Mouse (Mus musculus): ENCODE measurements around the gene Mgam.
"Not testable (repeated sequence)": the region's sequence is repeated elsewhere in the genome, so short reads cannot be mapped to it uniquely, and the experiment has no call there.

The Mgam gene

DNA sequence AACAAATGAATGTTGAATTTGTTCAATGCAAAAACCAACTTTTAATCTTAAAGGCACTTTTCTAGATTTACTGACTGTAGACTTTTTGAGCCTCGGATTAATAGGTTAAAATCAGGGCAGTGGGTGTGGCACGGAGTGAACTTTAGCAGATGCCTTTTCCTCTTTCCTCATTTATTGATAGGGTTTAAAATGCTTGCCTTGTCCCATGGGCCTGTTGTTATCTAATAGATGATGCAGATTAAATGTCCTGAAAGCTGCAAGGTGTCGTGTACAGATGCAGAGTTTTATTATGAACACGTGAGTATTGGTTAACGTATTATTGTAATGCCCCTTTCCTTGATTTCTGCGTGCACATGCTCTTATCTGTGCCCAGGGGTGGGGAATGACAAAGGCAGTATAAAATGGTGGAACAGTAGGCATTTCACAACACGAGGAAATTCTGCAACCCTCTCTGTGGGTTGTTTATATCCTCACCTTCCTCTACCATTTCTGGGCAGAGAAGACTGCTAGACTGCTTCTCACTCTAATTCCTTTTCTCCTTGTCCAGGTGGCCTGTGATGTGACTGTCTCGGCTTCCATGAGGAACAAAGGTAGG, at the start of gene Mgam:
Gene Mgam (plus strand): TSS at position 426 of the 595 bp plus-strand sequence.
- no peak for DNase-seq

GRCm38 (mm10) chr6:40584336-40584735, 44.3 kb upstream of the Mgam start:
- no peak for DNase-seq

DNA sequence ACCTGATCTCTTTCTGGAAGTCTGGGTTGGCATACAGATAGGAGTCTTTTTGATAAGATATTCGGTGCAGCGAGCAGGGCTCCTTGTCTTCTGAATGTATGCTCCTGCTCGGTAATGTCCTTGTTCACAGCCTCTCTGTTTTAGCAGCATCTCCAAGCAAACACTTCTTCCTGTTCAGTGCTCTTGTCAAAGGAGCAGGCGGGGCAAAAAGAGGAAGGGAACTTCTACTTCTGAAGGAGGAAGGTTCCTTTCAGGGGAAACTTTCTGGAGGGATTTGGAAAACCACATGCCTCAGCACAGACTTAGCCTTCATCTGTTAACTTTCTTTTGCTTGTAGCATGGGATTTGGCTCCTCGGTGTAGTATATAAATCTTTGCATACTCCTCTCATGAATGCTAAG, 43.0 kb upstream of the Mgam start, which contains the start of gene Clec5a:
Gene Clec5a (minus strand): TSS at position 177 of the 400 bp plus-strand sequence.
- no peak for DNase-seq

GRCm38 (mm10) chr6:40588346-40588745, 40.3 kb upstream of the Mgam start:
- no peak for DNase-seq

- DNase-seq = no peak
Measured at GRCm38 (mm10) chr6:40594804-40595550, 33.7 kb upstream of the Mgam start.

GRCm38 (mm10) chr6:40598546-40598945, 30.1 kb upstream of the Mgam start:
- not testable (repeated sequence) for DNase-seq

GRCm38 (mm10) chr6:40607431-40607830, 21.2 kb upstream of the Mgam start:
- no peak for DNase-seq

DNA sequence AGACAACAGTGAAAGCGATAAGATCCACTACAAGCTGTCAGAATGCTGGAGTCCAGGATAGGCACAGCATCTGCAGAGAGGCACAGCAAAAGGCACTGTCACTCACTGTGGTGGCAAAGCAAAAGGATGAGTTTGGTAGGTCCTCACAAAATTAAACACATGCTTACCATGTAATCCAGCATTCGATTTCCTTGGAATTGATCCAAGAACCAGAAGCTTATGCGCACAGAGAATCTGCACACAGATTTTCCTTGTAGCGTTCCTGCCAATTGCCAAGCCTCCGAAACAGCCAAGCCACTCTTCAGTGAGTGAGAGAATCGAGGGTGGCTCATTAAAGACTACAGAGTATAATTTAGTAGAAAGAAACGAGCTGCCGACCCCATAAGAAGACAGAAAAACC, 18.4 kb upstream of the Mgam start:
- no peak for DNase-seq

- no peak for DNase-seq
Measured at GRCm38 (mm10) chr6:40613260-40613852, 15.3 kb upstream of the Mgam start, which contains the start of gene Tas2r138. Gene Tas2r138, minus strand, starts transcription at chr6:40613310.

GRCm38 (mm10) chr6:40617965-40618364, 10.7 kb upstream of the Mgam start:
- DNase-seq = peak; percentile 57 to 84

DNA sequence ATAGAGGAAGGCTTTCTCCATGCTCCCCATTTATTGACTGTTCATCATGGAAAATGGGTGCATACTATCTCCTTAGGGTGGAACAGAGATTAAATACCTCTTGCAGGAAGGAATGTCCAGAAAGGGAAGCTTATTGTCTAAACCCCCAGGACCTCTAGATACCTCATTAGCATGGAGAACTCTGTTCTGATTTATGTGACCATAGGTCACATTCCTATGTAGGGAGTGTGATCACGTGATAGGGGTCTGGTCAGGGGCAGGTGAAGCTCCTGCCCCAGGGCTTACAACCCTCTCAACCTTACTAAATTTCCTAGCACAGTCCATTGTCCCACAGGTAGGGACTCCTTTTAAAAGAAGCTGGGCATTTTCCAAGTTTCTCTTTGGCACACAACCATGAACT, 2.5 kb upstream of the Mgam start:
- peak; percentile 5 to 18 for DNase-seq

GRCm38 (mm10) chr6:40634640-40635071, 6.0 kb downstream of the Mgam start:
- DNase-seq = peak; percentile 41 to 71

DNA sequence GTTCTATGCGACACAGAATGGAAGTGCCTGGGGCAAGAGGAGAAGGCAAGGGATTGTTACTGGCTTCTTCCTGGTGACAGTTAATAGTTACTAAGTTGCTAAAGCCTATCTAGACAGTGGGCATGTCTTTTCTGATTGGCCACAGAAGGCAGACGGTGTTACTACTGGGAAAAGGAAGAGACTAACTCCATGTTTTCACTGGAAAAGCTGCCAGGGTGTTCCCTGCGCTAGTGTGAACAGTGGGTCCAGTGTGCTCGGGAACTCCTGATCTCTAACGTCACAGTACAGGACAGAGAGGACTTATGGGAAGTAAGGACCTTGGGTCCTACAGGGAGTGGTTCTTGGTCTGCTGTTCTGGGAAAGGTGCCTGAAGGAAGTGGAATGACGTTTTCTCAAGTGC, 6.9 kb downstream of the Mgam start:
- peak; percentile 41 to 56 for DNase-seq

- no peak for DNase-seq
Measured at GRCm38 (mm10) chr6:40637755-40638154, 9.1 kb downstream of the Mgam start.

DNA sequence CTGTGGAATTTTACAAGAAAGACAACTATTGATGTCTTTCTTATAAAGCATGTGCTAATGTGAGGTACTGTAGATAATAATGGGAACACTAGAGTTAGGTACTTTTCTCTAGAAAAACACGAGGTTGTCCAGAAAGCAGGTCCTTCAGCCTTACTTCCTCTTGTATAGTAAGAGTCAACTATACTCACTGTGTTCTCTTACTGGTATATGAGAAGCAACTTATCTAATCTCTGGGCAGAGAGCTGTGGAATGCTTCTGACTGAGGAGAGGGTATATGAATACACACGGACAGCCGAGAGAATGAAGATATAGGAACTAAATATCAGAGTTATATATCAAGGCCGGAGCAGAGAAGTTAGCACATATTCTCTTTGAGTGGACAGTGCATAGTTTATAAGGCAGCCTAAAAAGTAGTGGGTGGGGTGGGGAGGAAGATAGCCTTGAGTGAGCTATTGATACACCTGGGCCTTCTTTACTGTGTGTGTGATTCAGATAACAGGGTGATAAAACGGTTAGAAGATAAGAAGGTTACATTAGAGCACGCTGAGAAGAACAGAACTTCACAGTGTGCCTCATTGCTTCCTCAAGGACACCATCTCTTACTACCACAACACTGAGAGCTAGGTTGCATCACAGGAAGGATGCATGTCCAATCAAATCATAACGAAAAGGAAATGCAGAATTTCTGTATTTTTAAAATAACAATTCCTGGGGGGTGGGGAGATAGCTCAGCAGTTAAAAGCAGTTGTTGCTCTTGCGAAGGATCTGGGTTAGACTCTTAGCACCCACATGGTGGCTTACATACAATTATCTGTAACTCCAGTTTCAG, 12.3 kb downstream of the Mgam start:
- DNase-seq = no peak

- no peak for DNase-seq
Measured at GRCm38 (mm10) chr6:40645701-40646100, 17.1 kb downstream of the Mgam start.

GRCm38 (mm10) chr6:40650953-40651352, 22.3 kb downstream of the Mgam start:
- DNase-seq = no peak

- no peak for DNase-seq
Measured at GRCm38 (mm10) chr6:40660930-40661329, 32.3 kb downstream of the Mgam start.

GRCm38 (mm10) chr6:40689180-40689579, 60.5 kb downstream of the Mgam start:
- DNase-seq = peak; percentile 26 to 48

DNA sequence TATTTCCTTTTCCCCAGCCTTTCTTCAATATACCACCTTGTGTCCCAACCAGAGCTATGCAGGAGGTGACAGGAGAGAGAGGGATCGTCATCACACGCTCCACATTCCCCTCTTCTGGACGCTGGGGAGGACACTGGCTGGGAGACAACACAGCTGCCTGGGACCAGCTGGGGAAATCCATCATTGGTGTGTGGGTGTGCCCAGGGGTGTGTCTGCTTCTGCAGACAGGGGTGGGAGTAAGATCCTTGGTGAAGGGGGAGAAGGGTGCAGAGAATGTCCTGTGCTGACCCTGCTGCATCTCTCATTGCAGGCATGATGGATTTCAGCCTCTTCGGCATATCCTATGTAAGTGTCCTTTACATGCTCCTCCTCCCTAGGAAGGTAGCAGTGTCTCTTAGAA, 63.4 kb downstream of the Mgam start:
- DNase-seq = not testable (repeated sequence)

DNA sequence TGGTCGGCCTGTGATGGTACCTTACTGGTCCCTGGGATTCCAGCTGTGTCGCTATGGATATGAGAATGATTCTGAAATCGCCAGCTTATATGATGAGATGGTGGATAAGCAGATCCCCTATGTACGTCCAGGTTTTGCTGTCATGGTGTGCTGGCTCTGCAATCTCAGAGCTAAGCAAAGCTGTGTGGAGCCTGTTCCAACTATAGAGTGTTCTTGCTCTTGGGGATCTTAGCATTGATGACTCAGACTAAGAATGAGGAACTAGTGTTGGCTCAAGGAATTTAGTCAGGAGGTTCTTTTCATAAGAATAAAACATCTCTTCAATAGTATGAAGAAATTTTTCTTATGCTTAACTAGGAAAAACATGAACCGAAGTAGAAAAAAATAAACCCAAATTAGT, 84.9 kb downstream of the Mgam start:
- DNase-seq = not testable (repeated sequence)

DNA sequence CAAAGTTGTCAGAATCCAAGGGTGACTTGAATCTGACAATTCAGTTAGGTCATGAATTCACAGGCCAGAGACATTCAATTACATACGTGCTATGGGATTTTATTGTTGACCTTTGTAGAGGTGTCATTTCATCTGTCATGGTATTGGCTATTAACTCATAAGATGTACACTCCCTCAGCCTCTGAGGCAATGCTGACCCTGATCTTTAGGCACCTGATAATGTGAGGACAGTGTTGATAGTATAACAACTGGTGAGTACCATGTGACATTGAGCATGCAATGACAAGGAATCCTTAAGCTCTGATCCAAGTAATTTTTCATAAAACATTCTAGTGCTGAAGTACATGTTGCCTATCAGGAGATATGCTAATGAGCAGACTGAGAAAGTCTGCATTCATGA, 87.1 kb downstream of the Mgam start:
- no peak for DNase-seq

GRCm38 (mm10) chr6:40728506-40728905, 99.9 kb downstream of the Mgam start:
- DNase-seq = not testable (repeated sequence)
